Mouse (Mus musculus) C2C12 (cell line): ENCODE results near the gene Ckap4.

ENCODE experiments used
- CTCF ChIP-seq: IDR thresholded peaks from one replicate; pipeline ENCODE4 v1.5.1; 2011; ENCODE audit not compliant: control insufficient read depth, insufficient read depth, insufficient read length
- MAX ChIP-seq: IDR thresholded peaks from one replicate; pipeline ENCODE4 v1.6.1; 2011; ENCODE audit warnings: mild to moderate bottlenecking, control low read depth
- MYOG ChIP-seq: IDR thresholded peaks from one replicate; pipeline ENCODE4 v1.6.1; 2011; ENCODE audit not compliant: control insufficient read depth, insufficient read length; ENCODE audit errors: extremely low read depth

- TF ChIP-seq CTCF (no peak), MYOG (no peak), MAX (no peak)
These were observed 30.6 kb upstream of the Ckap4 start for GRCm38 (mm10) chr10:84564427-84564826.
